Mouse (Mus musculus): Measurements from ENCODE around the gene Kifc3.

- TF ChIP-seq CTCF (IDR thresholded peaks at IDR 0.05; ENCODE audit: low read depth) (peak; percentile 15; the same call in 1 of the 2 replicates), EP300 (IDR thresholded peaks at IDR 0.05; ENCODE audit: low read depth) (no peak)
These were observed 79.2 kb downstream of the Kifc3 start for GRCm38 (mm10) chr8:95123455-95123854.

Data from heart, postnatal 0 days (tissue).